Mouse (Mus musculus) heart, embryonic 11.5 days (tissue): Measurements from ENCODE around the gene Ash1l. TPM values are rescaled to one million over a fixed set of nuclear protein-coding genes. Genes with fewer than 3 reads are reported as not detected.

Experiments used
- polyA plus RNA-seq: library from polyadenylated mRNA; unstranded; fragments of >200 nt; fragmentation: Nextera tagmentation; extraction: Ambion mirVana; gene quantifications from 2 replicates; pipeline ENCODE4 v1.2.1, GENCODE M21; 2014

Gene Ash1l
- polyA plus RNA-seq, 1 experiment from 2014 or later = 18.0 TPM

Other genes with a start within 250 kb of the Ash1l start
- 49.7 and 50.4 TPM in 2 replicates for gene Rit1, start 233.8 kb upstream of the Ash1l start, polyA plus RNA-seq
- gene Syt11, start 175.5 kb upstream of the Ash1l start, polyA plus RNA-seq = 11.8 and 15.8 TPM in 2 replicates
- 11.1 and 12.9 TPM in 2 replicates for gene Gon4l, start 115.4 kb upstream of the Ash1l start, polyA plus RNA-seq
- gene Msto1, start 36.6 kb upstream of the Ash1l start, polyA plus RNA-seq = 56.9 and 67.0 TPM in 2 replicates
- gene Dap3, start 559 bp downstream of the Ash1l start, polyA plus RNA-seq = 147 and 150 TPM in 2 replicates
- 7.9 TPM in 2 replicates for gene Rusc1, start 142.7 kb downstream of the Ash1l start, polyA plus RNA-seq
- gene Gm43738, start 150.5 kb downstream of the Ash1l start, polyA plus RNA-seq = not detected in 2 replicates
- gene Fdps, start 151.3 kb downstream of the Ash1l start, polyA plus RNA-seq = 165 and 178 TPM in 2 replicates
- 5.9 and 8.7 TPM in 2 replicates for gene Pklr, start 185.5 kb downstream of the Ash1l start, polyA plus RNA-seq
- gene Hcn3, start 209.6 kb downstream of the Ash1l start, polyA plus RNA-seq = 0.13 and 0.58 TPM in 2 replicates
- gene Clk2, start 214.2 kb downstream of the Ash1l start, polyA plus RNA-seq = 18.7 and 20.1 TPM in 2 replicates
- 82.8 and 88.3 TPM in 2 replicates for gene Scamp3, start 226.9 kb downstream of the Ash1l start, polyA plus RNA-seq
- gene Fam189b, start 232.5 kb downstream of the Ash1l start, polyA plus RNA-seq = 11.9 and 13.7 TPM in 2 replicates